Mouse (Mus musculus) C2C12 (cell line): ENCODE measurements around the gene Cdk17. TPM values are rescaled to one million over a fixed set of nuclear protein-coding genes. Genes with fewer than 3 reads are reported as not detected.

ENCODE experiments used
- H3K27me3 ChIP-seq: one replicate; pipeline ENCODE4 v1.6.1; 2011; ENCODE audit not compliant: control insufficient read depth, insufficient read depth, insufficient read length
- H3K36me3 ChIP-seq: one replicate; pipeline ENCODE4 v1.6.1; 2011; ENCODE audit not compliant: control insufficient read depth, insufficient read depth
- H3K4me3 ChIP-seq: one replicate; pipeline ENCODE4 v1.5.1; 2011; ENCODE audit warnings: mild to moderate bottlenecking, control low read depth; ENCODE audit not compliant: poor library complexity, insufficient read depth, severe bottlenecking
- H3K79me2 ChIP-seq: one replicate; pipeline ENCODE4 v1.6.1; 2011; ENCODE audit not compliant: control insufficient read depth, insufficient read depth
- H3K79me3 ChIP-seq: one replicate; pipeline ENCODE4 v1.6.1; 2011; ENCODE audit warnings: low read depth, control low read depth
- H3ac ChIP-seq: one replicate; pipeline ENCODE3; 2011; ENCODE audit warnings: low read depth; ENCODE audit not compliant: control insufficient read depth, insufficient read length
- CEBPB ChIP-seq: IDR thresholded peaks from one replicate; pipeline ENCODE4 v1.6.1; 2011; ENCODE audit warnings: low read depth, mild to moderate bottlenecking, control low read depth, moderate library complexity
- CTCF ChIP-seq: IDR thresholded peaks from one replicate; pipeline ENCODE4 v1.5.1; 2011; ENCODE audit not compliant: control insufficient read depth, insufficient read depth, insufficient read length
- FOSL1 ChIP-seq: IDR thresholded peaks from one replicate; pipeline ENCODE4 v1.8.0; 2011; ENCODE audit warnings: mild to moderate bottlenecking, low read length; ENCODE audit not compliant: poor library complexity, insufficient read depth, severe bottlenecking
- MAX ChIP-seq: IDR thresholded peaks from one replicate; pipeline ENCODE4 v1.6.1; 2011; ENCODE audit warnings: mild to moderate bottlenecking, control low read depth
- MYOD1 ChIP-seq: IDR thresholded peaks from one replicate; pipeline ENCODE4 v1.6.1; 2011; ENCODE audit warnings: low read depth; ENCODE audit not compliant: control insufficient read depth, insufficient read length
- MYOG ChIP-seq: IDR thresholded peaks from one replicate; pipeline ENCODE4 v1.6.1; 2011; ENCODE audit not compliant: control insufficient read depth, insufficient read length; ENCODE audit errors: extremely low read depth
- USF1 ChIP-seq: IDR thresholded peaks from one replicate; pipeline ENCODE4 v1.6.1; 2011; ENCODE audit warnings: low read depth, mild to moderate bottlenecking, control low read depth, moderate library complexity
- polyA plus RNA-seq: library from polyadenylated mRNA; unstranded; fragments of >200 nt; fragmentation: generic; extraction: Trizol; gene quantifications from one replicate; pipeline ENCODE4 v1.2.1, GENCODE M21; 2012; ENCODE audit warnings: missing spikeins

Gene Cdk17
- polyA plus RNA-seq, 1 experiment: 7.4 TPM

DNA sequence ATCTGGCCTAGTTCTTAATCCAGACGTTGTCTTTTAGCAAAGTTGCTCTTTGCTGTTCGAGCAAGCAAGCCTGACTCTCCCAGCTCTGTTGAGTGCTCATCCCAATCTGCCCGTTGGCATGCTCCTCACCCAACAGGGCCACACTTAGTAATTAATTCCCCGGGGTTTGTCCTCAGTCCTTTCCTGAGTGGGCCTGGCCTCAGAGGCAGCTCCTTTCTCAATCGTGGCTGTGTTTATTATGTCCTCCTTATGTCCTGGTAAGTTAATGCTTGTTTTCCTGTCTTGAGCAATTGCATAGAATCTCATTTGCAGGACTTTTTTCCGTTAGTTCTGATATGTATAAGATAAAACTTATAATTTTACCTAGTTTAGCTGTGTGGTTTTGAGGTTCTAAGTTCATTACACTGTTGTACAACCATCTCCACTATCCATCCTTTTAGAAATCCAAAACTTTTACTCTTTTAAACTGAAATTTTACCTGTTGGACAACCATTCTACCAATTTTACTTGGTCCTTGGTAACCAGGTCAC is 73.1 kb downstream of the Cdk17 start:
- H3K27me3 ChIP-seq: no peaks in the 10 kb centered on the region
- peaks cover 3% of the 10 kb centered on the region for H3K79me3 ChIP-seq
- no peak overlapping the region for H3ac ChIP-seq
- no peaks in the 10 kb centered on the region for H3K79me2 ChIP-seq
- H3K36me3 ChIP-seq: peaks cover 79% of the 10 kb centered on the region
- no peak for TF ChIP-seq USF1
- TF ChIP-seq CTCF: no peak
- TF ChIP-seq MYOG: no peak
- TF ChIP-seq MAX: no peak
- TF ChIP-seq CEBPB: no peak
- no peak for TF ChIP-seq FOSL1
- no peak for TF ChIP-seq MYOD1
- H3K4me3 ChIP-seq: no peak overlapping the region

DNA sequence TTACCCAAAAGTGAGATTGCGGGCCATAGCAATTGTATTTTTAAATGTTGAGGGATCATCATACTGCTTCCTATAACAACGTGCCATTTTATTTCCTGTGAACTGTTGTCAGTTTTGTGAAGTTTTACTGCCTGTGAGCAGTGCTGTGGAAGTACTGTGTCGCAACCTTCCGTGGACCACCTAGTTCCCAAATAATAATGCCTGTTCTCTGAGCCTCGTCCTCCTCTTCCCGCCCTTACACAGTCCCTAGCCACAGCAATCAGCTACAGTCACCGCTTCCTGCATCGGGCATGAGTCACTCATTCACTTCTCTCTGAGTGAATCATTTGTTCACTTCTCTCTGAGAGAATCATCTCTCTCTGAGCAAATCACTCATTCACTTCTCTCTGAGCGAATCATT is 74.0 kb downstream of the Cdk17 start:
- Histone ChIP-seq H3K79me2 (no peaks in the 10 kb centered on the region), H3ac (no peak overlapping the region), H3K4me3 (no peak overlapping the region), H3K27me3 (no peaks in the 10 kb centered on the region), H3K36me3 (peaks cover 86% of the 10 kb centered on the region), H3K79me3 (peaks cover 3% of the 10 kb centered on the region)
- peak; percentile 52 for TF ChIP-seq CEBPB
- no peak for TF ChIP-seq MYOD1

DNA sequence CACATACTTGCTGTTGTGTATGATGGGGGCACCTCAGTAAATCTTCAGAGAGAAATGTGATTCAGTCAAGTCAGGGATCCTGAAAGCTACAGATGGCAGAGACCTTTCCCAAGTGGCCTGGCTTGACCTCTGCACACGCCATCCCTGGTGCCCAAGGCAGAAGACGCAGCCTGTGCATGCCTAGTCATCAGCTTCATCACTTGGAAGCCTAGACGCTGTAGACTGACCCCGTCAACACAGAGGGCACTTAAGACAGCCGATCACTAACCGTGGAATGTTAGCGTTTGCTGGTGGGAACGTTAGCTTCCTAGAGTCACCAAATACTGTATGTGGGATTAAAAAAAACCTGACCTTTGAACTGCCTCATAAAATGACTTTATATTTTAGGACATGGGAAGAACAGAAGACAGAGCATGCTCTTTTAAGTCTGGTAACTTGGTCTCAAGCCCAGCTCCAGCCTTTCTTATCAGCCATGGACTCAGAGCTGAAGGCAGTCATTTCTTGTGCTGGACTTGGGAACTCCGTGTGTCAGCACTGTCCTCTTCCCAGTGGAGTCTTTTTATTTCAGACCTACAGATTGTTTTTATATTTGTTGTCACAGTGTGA is 78.6 kb downstream of the Cdk17 start:
- Histone ChIP-seq H3K79me2 (no peaks in the 10 kb centered on the region), H3K79me3 (no peaks in the 10 kb centered on the region), H3ac (no peak overlapping the region), H3K36me3 (peaks cover 86% of the 10 kb centered on the region), H3K27me3 (no peaks in the 10 kb centered on the region), H3K4me3 (no peak overlapping the region)
- TF ChIP-seq MYOG: no peak
- TF ChIP-seq MYOD1: no peak
- TF ChIP-seq FOSL1: no peak
- no peak for TF ChIP-seq CTCF
- no peak for TF ChIP-seq USF1
- no peak for TF ChIP-seq CEBPB

DNA sequence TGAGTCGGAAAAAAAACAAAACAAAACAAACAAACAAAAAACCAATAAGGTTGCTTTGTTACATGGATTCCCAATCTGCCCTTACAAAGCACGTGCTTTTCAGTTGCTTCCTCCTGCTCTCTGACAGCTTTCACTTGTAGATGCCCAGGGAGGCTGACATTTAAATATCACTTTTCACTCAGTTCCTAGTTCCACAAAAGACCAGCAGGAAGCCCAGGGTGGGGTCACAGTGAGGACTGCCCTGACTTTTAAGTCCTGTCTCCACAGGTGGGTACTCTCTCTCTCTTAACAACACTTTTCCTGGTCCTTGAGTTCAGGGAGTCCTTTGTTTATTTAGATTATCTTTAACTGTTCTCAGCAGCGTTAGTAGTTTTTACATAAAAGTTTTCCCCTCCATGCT is 81.5 kb downstream of the Cdk17 start:
- no peaks in the 10 kb centered on the region for H3K79me3 ChIP-seq
- no peak overlapping the region for H3K4me3 ChIP-seq
- TF ChIP-seq CEBPB: no peak
- TF ChIP-seq FOSL1: no peak
- no peak for TF ChIP-seq MYOG
- TF ChIP-seq CTCF: no peak
- no peak for TF ChIP-seq MYOD1
- no peak for TF ChIP-seq MAX
- no peak for TF ChIP-seq USF1
- H3ac ChIP-seq: no peak overlapping the region
- peaks cover 71% of the 10 kb centered on the region for H3K36me3 ChIP-seq
- no peaks in the 10 kb centered on the region for H3K27me3 ChIP-seq
- H3K79me2 ChIP-seq: no peaks in the 10 kb centered on the region

DNA sequence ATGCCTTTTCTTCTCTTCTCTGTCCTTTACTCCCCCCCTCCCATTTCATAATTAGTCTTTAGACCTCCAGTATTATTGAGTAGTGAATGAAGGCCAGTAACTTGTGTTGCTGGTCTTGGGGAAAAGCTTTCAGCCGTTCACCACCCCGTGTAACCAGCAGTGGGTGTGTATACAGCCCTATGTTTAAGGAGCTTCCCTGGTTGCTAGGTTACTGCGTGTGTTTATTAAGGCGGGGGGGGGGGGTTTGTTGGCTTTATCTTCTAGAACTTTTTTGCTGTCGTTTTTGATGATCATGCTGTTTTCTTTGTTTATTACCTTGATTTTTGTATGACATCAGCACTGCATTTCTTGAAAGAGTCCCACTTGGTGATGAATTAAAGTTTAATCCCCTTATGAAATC is 82.2 kb downstream of the Cdk17 start:
- Histone ChIP-seq H3ac (no peak overlapping the region), H3K36me3 (peaks cover 68% of the 10 kb centered on the region), H3K4me3 (no peak overlapping the region), H3K79me2 (no peaks in the 10 kb centered on the region), H3K79me3 (no peaks in the 10 kb centered on the region), H3K27me3 (no peaks in the 10 kb centered on the region)
- no peak for TF ChIP-seq MYOG
- no peak for TF ChIP-seq CTCF
- TF ChIP-seq USF1: no peak
- TF ChIP-seq CEBPB: no peak
- no peak for TF ChIP-seq MYOD1
- TF ChIP-seq MAX: no peak
- no peak for TF ChIP-seq FOSL1

DNA sequence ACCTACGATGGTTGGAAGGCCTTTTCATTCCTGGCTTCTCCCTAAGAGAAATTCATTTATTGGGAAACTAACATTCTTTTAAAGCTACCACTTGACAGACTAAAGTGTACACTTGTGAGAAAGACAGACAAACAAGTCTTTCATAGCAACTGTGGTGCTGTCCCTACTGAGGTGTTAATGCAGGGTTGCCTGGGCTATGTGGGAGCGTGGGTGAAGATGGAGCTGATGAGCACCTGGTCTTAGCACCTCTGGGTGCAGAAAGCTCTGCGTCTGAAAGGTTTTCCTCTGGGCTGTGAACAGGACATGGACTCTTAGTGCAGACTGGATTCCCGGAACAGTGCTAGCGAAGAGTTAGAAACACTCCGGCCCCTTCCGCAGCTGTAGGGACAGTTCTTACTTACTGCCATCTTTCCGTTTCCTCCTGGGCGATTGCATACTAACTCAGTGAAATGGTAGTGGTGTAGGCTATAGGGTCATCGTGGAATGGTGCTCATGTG is 83.6 kb downstream of the Cdk17 start:
- H3K27me3 ChIP-seq: no peaks in the 10 kb centered on the region
- H3K79me2 ChIP-seq: no peaks in the 10 kb centered on the region
- H3K36me3 ChIP-seq: peaks cover 68% of the 10 kb centered on the region
- TF ChIP-seq FOSL1 (no peak), MYOG (no peak), CEBPB (no peak), MYOD1 (no peak), MAX (no peak)
- no peak overlapping the region for H3K4me3 ChIP-seq
- no peak overlapping the region for H3ac ChIP-seq
- no peaks in the 10 kb centered on the region for H3K79me3 ChIP-seq
